Comparison of ENCODE assay signal across 8 mouse cellular contexts in the genomic region with DNA sequence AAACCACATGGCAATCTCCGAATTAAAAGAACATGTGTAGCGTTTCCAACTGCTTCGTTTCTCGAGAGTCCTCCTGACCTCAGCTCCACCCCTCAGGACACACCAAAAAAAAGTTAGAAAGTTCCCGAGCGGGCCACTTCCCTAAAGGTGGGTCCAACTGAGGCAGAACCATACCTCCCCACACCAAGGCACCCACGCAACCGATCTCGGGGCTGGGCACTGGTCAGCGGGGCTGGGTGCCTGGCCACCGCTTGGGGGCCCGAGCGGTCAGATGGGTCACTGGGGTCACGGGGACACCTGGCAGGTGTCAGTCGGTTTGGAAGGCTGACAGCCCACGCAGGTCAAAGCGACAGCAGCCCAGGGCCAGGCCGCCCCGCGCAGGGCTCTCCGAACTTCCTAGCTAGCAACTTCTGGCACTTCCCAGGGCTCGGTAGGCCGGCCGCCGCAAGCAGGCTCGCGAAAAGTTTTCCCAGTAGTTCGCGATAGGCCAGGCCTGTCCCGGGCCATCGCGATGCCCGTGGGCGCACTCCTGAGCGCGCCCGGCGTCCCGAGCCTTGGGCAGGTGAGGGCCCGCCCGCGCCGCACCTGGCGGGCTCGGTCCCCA. TPM values are rescaled to one million over a fixed set of nuclear protein-coding genes. Genes with fewer than 3 reads are reported as not detected.
DNase-seq lines count a peak whose midpoint lies in the region; ATAC-seq and TF ChIP-seq lines count a peak whose summit lies in the region.

No protein-coding gene starts in this region.

- TF ChIP-seq POLR2A in lung, adult 2 months (IDR thresholded peaks at IDR 0.05; ENCODE audit: borderline replicate concordance, extremely low read depth, low read depth, low read length) = no peak

- H3K4me2 ChIP-seq in liver, embryonic 11.5 days = peak overlapping the region; percentile 72

- peak overlapping the region; percentile 84 for H3K4me3 ChIP-seq in lung, adult 2 months (replicated peaks; ENCODE audit: extremely low read depth, low read depth, low read length)
- peak overlapping the region; percentile 95 for H3K4me3 ChIP-seq in embryonic facial prominence, embryonic 10.5 days
- peak overlapping the region; percentile 91 for H3K4me3 ChIP-seq in liver, embryonic 11.5 days (ENCODE audit: low read depth, low read length)

- H3K9me3 ChIP-seq in embryonic facial prominence, embryonic 10.5 days = no peaks in the 10 kb centered on the region
- no peaks in the 10 kb centered on the region for H3K9me3 ChIP-seq in liver, embryonic 11.5 days (ENCODE audit: control insufficient read depth, low read length)

- TF ChIP-seq CTCF in lung, adult 2 months (IDR thresholded peaks at IDR 0.05; ENCODE audit: insufficient read depth, low read length) = no peak

- ATAC-seq in liver, embryonic 11.5 days (replicated peaks; ENCODE audit: low FRiP score) = peak; percentile 13; the same call in 1 of the 2 replicates

- peak overlapping the region; percentile 96 for H3K27ac ChIP-seq in embryonic facial prominence, embryonic 10.5 days (replicated peaks)
- peak overlapping the region; percentile 84 for H3K27ac ChIP-seq in liver, embryonic 11.5 days (ENCODE audit: low read depth, low read length)

- H3K36me3 ChIP-seq in embryonic facial prominence, embryonic 10.5 days (replicated peaks) = no peaks in the 10 kb centered on the region; the same call in 1 of the 2 replicates
- H3K36me3 ChIP-seq in liver, embryonic 11.5 days (ENCODE audit: control insufficient read depth, insufficient read depth, low read length) = no peaks in the 10 kb centered on the region

- intact Hi-C loops in heart, postnatal 10 days (cut with DNase I) = loop anchor here (2.0 kb wide), 1 partner anchor 59 kb away; no protein-coding TSS in a partner anchor

- H3K4me1 ChIP-seq in lung, adult 2 months (ENCODE audit: control insufficient read depth, insufficient read depth, low read length) = peaks cover 21% of the 10 kb centered on the region
- peaks cover 65% of the 10 kb centered on the region for H3K4me1 ChIP-seq in embryonic facial prominence, embryonic 10.5 days
- H3K4me1 ChIP-seq in liver, embryonic 11.5 days (replicated peaks; ENCODE audit: control insufficient read depth, insufficient read depth, low read length) = peaks cover 42% of the 10 kb centered on the region

- DNase-seq in lung, adult 2 months = peak; percentile 52
- no peak for DNase-seq in lung, postnatal 25 days (ENCODE audit: low spot score)
- peak; percentile 62 for DNase-seq in embryonic facial prominence, embryonic 10.5 days (ENCODE audit: low spot score)
- peak; percentile 62 to 64 for DNase-seq in heart, postnatal 10 days
- no peak for DNase-seq in liver, embryonic 11.5 days (ENCODE audit: low spot score)
- peak; percentile 57 for DNase-seq in neural tube, embryonic 10.5 days (ENCODE audit: extremely low spot score, low spot score)
- DNase-seq in right cerebral cortex, postnatal 36 days (ENCODE audit: low spot score in 2 of 2) = no peak
- DNase-seq in layer of hippocampus, postnatal 36 days = no peak

- no peaks in the 10 kb centered on the region for H3K27me3 ChIP-seq in embryonic facial prominence, embryonic 10.5 days (replicated peaks; ENCODE audit: low read depth, poor library complexity, severe bottlenecking)
- no peaks in the 10 kb centered on the region for H3K27me3 ChIP-seq in liver, embryonic 11.5 days (replicated peaks; ENCODE audit: control insufficient read depth, insufficient read depth, low read length)

- 1% methylated on average over 45 of the region's 45 CpGs for WGBS in lung, adult 2 months
- under 1% methylated on average over 45 of the region's 45 CpGs for WGBS in embryonic facial prominence, embryonic 10.5 days
- under 1% methylated on average over 45 of the region's 45 CpGs for WGBS in liver, embryonic 11.5 days

- peak overlapping the region; percentile 84 for H3K9ac ChIP-seq in liver, embryonic 11.5 days (ENCODE audit: low read depth, low read length)

RNA-seq across cellular contexts. Expression of gene Lrp5, which starts 0.7 kb away (rescaled TPM):
- 85.8 and 87.8 TPM in 2 replicates for polyA plus RNA-seq in lung, adult 2 months (2012; rRNA removed)
- 5.5 and 5.6 TPM in 2 replicates for polyA plus RNA-seq in embryonic facial prominence, embryonic 10.5 days (2016; fragmentation: Nextera tagmentation; extraction: Ambion mirVana)
- 10 to 100 TPM; 50.6 to 51.0 TPM for total RNA-seq in heart, postnatal 10 days (2021)
- polyA plus RNA-seq in liver, embryonic 11.5 days (2014; fragmentation: Nextera tagmentation; extraction: Ambion mirVana) = 5.4 and 6.3 TPM in 2 replicates
- total RNA-seq in layer of hippocampus, postnatal 36 days (2021) = 10 to 100 TPM; 10.2 to 11.4 TPM

RNA-seq across cellular contexts. Expression of gene 1810055G02Rik, which starts 22.4 kb away (rescaled TPM):
- 36.3 and 41.4 TPM in 2 replicates for polyA plus RNA-seq in lung, adult 2 months (2012; rRNA removed)
- polyA plus RNA-seq in embryonic facial prominence, embryonic 10.5 days (2016; fragmentation: Nextera tagmentation; extraction: Ambion mirVana) = 46.4 and 46.5 TPM in 2 replicates
- 10 to 100 TPM; 12.0 to 14.2 TPM for total RNA-seq in heart, postnatal 10 days (2021)
- polyA plus RNA-seq in liver, embryonic 11.5 days (2014; fragmentation: Nextera tagmentation; extraction: Ambion mirVana) = 27.9 and 31.3 TPM in 2 replicates
- 10 to 100 TPM; 22.4 to 28.7 TPM for total RNA-seq in layer of hippocampus, postnatal 36 days (2021)

Comparison
In these comparisons a context has a peak if more than half of its experiments do, and no peak if none do; other contexts are left out.
1. DNase-seq: peak in lung, adult 2 months (single experiment), embryonic facial prominence, embryonic 10.5 days (single experiment), heart, postnatal 10 days (2 of 2) and neural tube, embryonic 10.5 days (single experiment); none in lung, postnatal 25 days (single experiment), liver, embryonic 11.5 days (single experiment), right cerebral cortex, postnatal 36 days (0 of 2) and layer of hippocampus, postnatal 36 days (0 of 2).
2. RNA of gene Lrp5, which starts 0.7 kb away (polyA plus RNA-seq): 85.8 to 87.8 TPM in lung, adult 2 months; 5.4 to 6.3 TPM in liver, embryonic 11.5 days and 5.5 to 5.6 TPM in embryonic facial prominence, embryonic 10.5 days; every median in the first group is over 10 times any median in the second.
3. Peak in every context shown above with its lines, with median percentiles within 50 percentile points of each other: H3K4me3 ChIP-seq.